Mouse (Mus musculus) G1E (cell line): ENCODE measurements at regions not wholly inside any gene's neighbourhood (a gene's known extent, or its start where the extent isn't known, plus 50 kb on each side); places are given as distances from the start of the nearest gene placed in this dataset.

Experiments
- CTCF ChIP-seq: IDR thresholded peaks from 2 replicates; pipeline ENCODE4 v1.5.1; 2012; ENCODE audit warnings: low read depth, low read length, inconsistent platforms, mixed read lengths
- TAL1 ChIP-seq: conservative IDR thresholded peaks from 2 replicates; pipeline ENCODE4 v1.6.1; 2012; ENCODE audit warnings: low read depth, low read length, inconsistent platforms, mixed read lengths

DNA sequence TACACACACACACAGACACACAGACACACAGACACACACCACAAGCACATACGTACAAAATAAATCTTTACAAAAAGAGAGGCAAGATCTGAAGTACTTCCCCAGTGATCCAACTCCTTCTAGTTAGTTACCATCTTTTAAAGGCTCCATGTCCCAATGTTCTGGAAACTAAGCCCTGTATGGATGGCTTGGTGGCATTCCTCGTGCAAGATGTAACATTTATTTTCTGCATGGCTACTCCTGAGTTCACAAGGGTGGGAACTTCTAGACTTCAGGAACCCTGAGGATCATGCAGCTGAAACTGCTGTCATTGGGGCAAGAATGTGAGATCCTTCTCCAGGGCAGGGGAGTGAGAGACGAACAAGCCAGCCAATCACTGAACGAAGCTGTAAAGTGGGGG lies 96.1 kb downstream of the Glrx3 start:
- TF ChIP-seq CTCF (no peak), TAL1 (no peak)
